Mouse (Mus musculus): ENCODE results near the gene 4833420G17Rik. TPM values are rescaled to one million over a fixed set of nuclear protein-coding genes. Genes with fewer than 3 reads are reported as not detected.
"Not testable (repeated sequence)": the region's sequence is repeated elsewhere in the genome, so short reads cannot be mapped to it uniquely, and the experiment has no call there.

Gene 4833420G17Rik
- polyA plus RNA-seq, 1 experiment from 2014 or later = 54.6 TPM

GRCm38 (mm10) chr13:119494938-119495337, 32.4 kb downstream of the 4833420G17Rik start:
- H3K4me1 ChIP-seq (ENCODE audit: control insufficient read depth, insufficient read depth, low read length); H3K27me3 ChIP-seq (replicated peaks; ENCODE audit: control insufficient read depth, insufficient read depth, low read length); ATAC-seq (ENCODE audit: low read depth); H3K4me3 ChIP-seq (ENCODE audit: low read depth, low read length); H3K36me3 ChIP-seq (ENCODE audit: control insufficient read depth, insufficient read depth, low read length); H3K9me3 ChIP-seq (ENCODE audit: control insufficient read depth, low read length); H3K4me2 ChIP-seq (ENCODE audit: low read depth, low read length); H3K27ac ChIP-seq (replicated peaks; ENCODE audit: low read depth, low read length); H3K9ac ChIP-seq (ENCODE audit: low read depth, low read length); DNase-seq (ENCODE audit: low spot score): not testable (repeated sequence)
- 94% methylated on average over 9 of the region's 22 CpGs for WGBS

Other genes with a start within 250 kb of the 4833420G17Rik start
- 57.9 and 60.0 TPM in 2 replicates for gene Paip1, start 34.2 kb upstream of the 4833420G17Rik start, polyA plus RNA-seq (2014; fragmentation: Nextera tagmentation; extraction: Ambion mirVana)
- gene Tmem267, start 25.3 kb downstream of the 4833420G17Rik start, polyA plus RNA-seq (2014; fragmentation: Nextera tagmentation; extraction: Ambion mirVana) = 1.5 and 2.3 TPM in 2 replicates
- 0.50 and 2.6 TPM in 2 replicates for gene 3110070M22Rik, start 25.6 kb downstream of the 4833420G17Rik start, polyA plus RNA-seq (2014; fragmentation: Nextera tagmentation; extraction: Ambion mirVana)
- gene Ccl28, start 161.1 kb downstream of the 4833420G17Rik start, polyA plus RNA-seq (2014; fragmentation: Nextera tagmentation; extraction: Ambion mirVana) = 0.07 TPM in 1 of 2 replicates, not detected in the other
- gene Hmgcs1, start 227.6 kb downstream of the 4833420G17Rik start, polyA plus RNA-seq (2014; fragmentation: Nextera tagmentation; extraction: Ambion mirVana) = 123 and 141 TPM in 2 replicates

All from embryonic facial prominence, embryonic 14.5 days (tissue).